In the genomic region with DNA sequence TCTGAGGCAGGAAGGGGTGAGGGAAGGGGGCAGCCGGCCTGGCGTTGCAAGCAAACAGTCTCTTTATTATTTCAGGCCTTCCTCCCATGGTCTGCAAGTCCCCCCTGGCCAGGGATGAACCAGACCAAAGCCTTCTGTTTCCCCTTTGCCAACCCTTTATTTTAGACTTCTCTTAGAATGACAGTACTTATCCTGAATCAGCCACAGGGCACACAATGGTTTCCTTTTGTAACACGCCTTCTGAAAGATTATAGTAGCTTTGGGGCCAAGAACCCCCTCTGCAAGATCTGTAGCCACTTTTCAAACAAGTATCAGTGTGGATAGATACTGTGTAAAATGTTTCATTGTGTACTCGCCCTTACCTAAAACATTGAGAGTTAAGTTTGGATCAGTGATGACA, we compare ENCODE assay signal across 16 mouse cellular contexts.
"Had no signal": no experiment of that assay in that cellular context is flagged by ENCODE, and none has a peak within 500 bp of the region (broad histone marks: within the 10 kb centered on the region; RNA-seq: fewer than 3 reads in every experiment).

No protein-coding gene starts in this region.

- H3K27ac ChIP-seq: kidney, embryonic 15.5 days; limb, embryonic 13.5 days; liver, embryonic 15.5 days; midbrain, embryonic 10.5 days; neural tube, embryonic 15.5 days; stomach, postnatal 0 days had no signal

- H3K36me3 ChIP-seq: limb, embryonic 13.5 days; liver, embryonic 15.5 days; midbrain, embryonic 10.5 days; neural tube, embryonic 15.5 days had no signal

- H3K4me2 ChIP-seq: kidney, embryonic 15.5 days; limb, embryonic 13.5 days; liver, embryonic 11.5 days; liver, embryonic 15.5 days; neural tube, embryonic 15.5 days had no signal

- H3K27me3 ChIP-seq: kidney, embryonic 15.5 days; limb, embryonic 13.5 days; liver, embryonic 15.5 days; neural tube, embryonic 15.5 days had no signal

- H3K9ac ChIP-seq: kidney, embryonic 15.5 days; limb, embryonic 13.5 days; liver, embryonic 15.5 days; neural tube, embryonic 15.5 days had no signal

- ATAC-seq: lung, postnatal 0 days; midbrain, embryonic 16.5 days had no signal

- H3K4me3 ChIP-seq: kidney, embryonic 15.5 days; limb, embryonic 13.5 days; liver, embryonic 15.5 days; midbrain, embryonic 10.5 days; neural tube, embryonic 15.5 days had no signal

- H3K4me1 ChIP-seq: liver, embryonic 15.5 days had no signal

- H3K9me3 ChIP-seq: kidney, embryonic 15.5 days; limb, embryonic 13.5 days; liver, embryonic 15.5 days; midbrain, embryonic 10.5 days; neural tube, embryonic 15.5 days had no signal

- DNase-seq: kidney, postnatal 25 days; layer of hippocampus, postnatal 36 days; lung, adult 2 months; lung, postnatal 36 days; right cerebral cortex, adult 18-20 months; right cerebral cortex, postnatal 25 days; thymus, postnatal 4 days had no signal
